Mouse (Mus musculus) limb, embryonic 15.5 days (tissue): ENCODE results near the gene Pcyt2. TPM values are rescaled to one million over a fixed set of nuclear protein-coding genes. Genes with fewer than 3 reads are reported as not detected.

Experiments used
- ATAC-seq: fragments of 200-750 bp; cut with Nextera tagmentation; 2 replicates; pipeline ENCODE4 v1.8.0; 2017; ENCODE audit warnings: low read depth, moderate TSS enrichment; ENCODE audit not compliant: insufficient number of reproducible peaks, low FRiP score, low TSS enrichment
- H3K27ac ChIP-seq: fragments of 300-500 bp; sonication (generic); 2 replicates; pipeline ENCODE4 v1.5.1; 2015; ENCODE audit warnings: moderate library complexity, mild to moderate bottlenecking, inconsistent platforms
- H3K27me3 ChIP-seq: fragments of 300-500 bp; sonication (generic); 2 replicates; pipeline ENCODE4 v1.6.1; 2015; ENCODE audit warnings: inconsistent platforms
- H3K36me3 ChIP-seq: fragments of 300-500 bp; sonication (generic); 2 replicates; pipeline ENCODE4 v1.6.1; 2015; ENCODE audit warnings: inconsistent platforms
- H3K4me1 ChIP-seq: fragments of 300-500 bp; sonication (generic); 2 replicates; pipeline ENCODE4 v1.6.1; 2015; ENCODE audit warnings: inconsistent platforms
- H3K4me2 ChIP-seq: fragments of 300-500 bp; sonication (generic); 2 replicates; pipeline ENCODE4 v1.6.1; 2015; ENCODE audit warnings: mild to moderate bottlenecking, inconsistent platforms
- H3K4me3 ChIP-seq: fragments of 300-500 bp; sonication (generic); 2 replicates; pipeline ENCODE4 v1.5.1; 2015; ENCODE audit warnings: mild to moderate bottlenecking, inconsistent platforms
- H3K9ac ChIP-seq: fragments of 300-500 bp; sonication (generic); 2 replicates; pipeline ENCODE4 v1.6.1; 2015; ENCODE audit warnings: inconsistent platforms
- H3K9me3 ChIP-seq: fragments of 300-500 bp; sonication (generic); 2 replicates; pipeline ENCODE4 v1.6.1; 2016; ENCODE audit warnings: inconsistent platforms
- WGBS: fragments of 180-500 bp; shearing (Covaris S2); methylation state at CpG from one replicate; pipeline ENCODE4 v1.1.7; 2015; 5-methylcytosine and 5-hydroxymethylcytosine counted together
- polyA plus RNA-seq: library from polyadenylated mRNA; unstranded; fragments of >200 nt; fragmentation: Nextera tagmentation; extraction: Ambion mirVana; gene quantifications from 2 replicates; pipeline ENCODE4 v1.2.1, GENCODE M21; 2015

The Pcyt2 gene
- polyA plus RNA-seq, 1 experiment from 2014 or later, result 130 TPM

GRCm38 (mm10) chr11:120631726-120632448 is 14.2 kb upstream of the Pcyt2 start:
- Histone ChIP-seq H3K9me3 (no peaks in the 10 kb centered on the region), H3K36me3 (peaks cover 22% of the 10 kb centered on the region), H3K9ac (no peak overlapping the region), H3K4me3 (peak overlapping the region; percentile 99), H3K4me2 (peak overlapping the region; percentile 80), H3K4me1 (peaks cover 38% of the 10 kb centered on the region), H3K27ac (peak overlapping the region; percentile 91; the same call in 1 of the 2 replicates), H3K27me3 (no peaks in the 10 kb centered on the region)
- 62% methylated on average over 4 of the region's 4 CpGs for WGBS
- ATAC-seq, result no peak

- Histone ChIP-seq H3K9me3 (no peaks in the 10 kb centered on the region), H3K27me3 (no peaks in the 10 kb centered on the region), H3K27ac (0 out of 2 replicates have a peak overlapping the region, but pooled peaks have one; percentile 64), H3K4me1 (peaks cover 38% of the 10 kb centered on the region), H3K4me3 (0 out of 2 replicates have a peak overlapping the region, but pooled peaks have one; percentile 99), H3K4me2 (peak overlapping the region; percentile 80), H3K9ac (no peak overlapping the region), H3K36me3 (peaks cover 27% of the 10 kb centered on the region)
- ATAC-seq, result no peak
- WGBS, result 34% methylated on average over 7 of the region's 7 CpGs
These were observed 13.4 kb upstream of the Pcyt2 start for GRCm38 (mm10) chr11:120630881-120631725.

DNA sequence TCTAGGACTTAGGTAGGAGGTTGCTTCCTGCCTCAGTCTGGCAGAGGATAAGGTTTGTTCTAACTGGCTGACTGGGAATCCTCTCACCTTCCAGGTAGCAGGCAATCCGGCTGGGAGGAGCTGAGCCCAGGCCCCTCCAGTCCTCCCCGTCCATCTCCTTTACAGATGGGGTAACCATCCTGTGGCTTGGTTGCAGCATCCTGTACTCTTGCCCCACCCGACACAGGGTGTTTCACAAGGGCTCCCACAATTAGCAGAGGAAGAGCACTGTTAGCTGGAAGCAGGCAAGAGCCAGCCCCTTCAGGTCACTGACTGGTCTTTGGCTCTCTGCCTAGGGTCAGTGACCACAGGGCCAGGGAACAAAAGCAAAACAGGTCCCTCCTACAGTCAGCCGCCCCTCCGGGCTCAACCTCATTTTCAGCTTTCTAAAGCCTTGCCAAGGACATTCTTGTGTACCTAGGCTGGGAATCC is 12.7 kb upstream of the Pcyt2 start:
- WGBS, result 63% methylated on average over 5 of the region's 5 CpGs
- Histone ChIP-seq H3K9me3 (no peaks in the 10 kb centered on the region), H3K4me1 (peaks cover 40% of the 10 kb centered on the region), H3K4me2 (no peak overlapping the region), H3K9ac (no peak overlapping the region), H3K36me3 (peaks cover 27% of the 10 kb centered on the region), H3K4me3 (peak overlapping the region; percentile 8; the same call in 1 of the 2 replicates), H3K27ac (peak overlapping the region; percentile 64), H3K27me3 (no peaks in the 10 kb centered on the region)
- ATAC-seq, result no peak

GRCm38 (mm10) chr11:120629911-120630310 is 12.2 kb upstream of the Pcyt2 start:
- Histone ChIP-seq H3K27ac (peak overlapping the region; percentile 64), H3K9ac (0 out of 2 replicates have a peak overlapping the region, but pooled peaks have one; percentile 14), H3K9me3 (no peaks in the 10 kb centered on the region), H3K4me1 (peaks cover 44% of the 10 kb centered on the region), H3K27me3 (no peaks in the 10 kb centered on the region), H3K36me3 (peaks cover 27% of the 10 kb centered on the region), H3K4me2 (0 out of 2 replicates have a peak overlapping the region, but pooled peaks have one; percentile 7), H3K4me3 (peak overlapping the region; percentile 8; the same call in 1 of the 2 replicates)
- 43% methylated on average over 7 of the region's 7 CpGs for WGBS
- no peak for ATAC-seq

GRCm38 (mm10) chr11:120629341-120629730 is 11.6 kb upstream of the Pcyt2 start:
- H3K9ac ChIP-seq, result no peak overlapping the region
- no peaks in the 10 kb centered on the region for H3K27me3 ChIP-seq
- H3K27ac ChIP-seq, result peak overlapping the region; percentile 64
- no peak overlapping the region for H3K4me2 ChIP-seq
- no peak for ATAC-seq
- H3K9me3 ChIP-seq, result no peaks in the 10 kb centered on the region
- WGBS, result 84% methylated on average over 23 of the region's 23 CpGs
- peaks cover 44% of the 10 kb centered on the region for H3K4me1 ChIP-seq
- H3K4me3 ChIP-seq, result no peak overlapping the region
- peaks cover 27% of the 10 kb centered on the region for H3K36me3 ChIP-seq

DNA sequence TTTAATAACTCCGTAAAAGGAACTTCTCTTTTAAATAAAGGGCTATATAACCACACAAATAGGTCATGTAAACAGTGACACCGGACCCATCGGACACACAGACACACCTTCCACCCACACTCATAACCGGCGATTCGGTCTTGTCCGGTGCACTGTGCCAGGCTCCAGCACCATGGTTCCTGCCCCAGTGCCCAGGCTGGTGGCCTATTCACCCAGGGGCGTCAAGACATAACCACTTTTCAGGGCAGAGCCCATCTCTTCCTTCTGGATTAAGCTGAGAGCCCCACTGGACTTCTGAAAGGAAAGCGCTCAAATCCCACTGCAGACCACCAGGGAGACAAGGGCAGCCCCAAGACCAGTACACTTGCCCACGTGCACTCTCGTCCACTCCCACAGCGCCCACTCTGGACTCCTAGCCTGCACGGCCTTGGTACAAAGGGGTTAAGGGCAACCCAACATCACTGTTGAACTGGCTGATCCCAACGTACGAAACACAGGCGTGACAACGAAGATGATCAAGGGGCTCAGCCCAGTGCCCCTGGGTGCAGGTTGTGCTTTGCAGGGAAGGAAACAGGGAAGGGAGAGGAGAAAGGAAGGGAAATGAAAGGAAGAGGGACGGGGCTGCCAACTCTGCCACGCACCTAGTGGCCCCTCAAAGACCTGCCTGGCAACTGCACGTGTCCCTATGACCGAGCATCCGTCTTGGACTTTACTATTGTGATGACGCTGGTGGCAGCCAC is 11.0 kb upstream of the Pcyt2 start:
- no peak overlapping the region for H3K4me2 ChIP-seq
- no peak overlapping the region for H3K9ac ChIP-seq
- H3K4me1 ChIP-seq, result peaks cover 45% of the 10 kb centered on the region
- 92% methylated on average over 23 of the region's 23 CpGs for WGBS
- peaks cover 27% of the 10 kb centered on the region for H3K36me3 ChIP-seq
- no peaks in the 10 kb centered on the region for H3K27me3 ChIP-seq
- H3K9me3 ChIP-seq, result no peaks in the 10 kb centered on the region
- no peak overlapping the region for H3K27ac ChIP-seq
- ATAC-seq, result no peak
- H3K4me3 ChIP-seq, result no peak overlapping the region

GRCm38 (mm10) chr11:120627468-120628300 is 9.9 kb upstream of the Pcyt2 start:
- Histone ChIP-seq H3K4me1 (peaks cover 45% of the 10 kb centered on the region), H3K27me3 (no peaks in the 10 kb centered on the region), H3K4me3 (no peak overlapping the region), H3K27ac (no peak overlapping the region), H3K9me3 (no peaks in the 10 kb centered on the region), H3K4me2 (no peak overlapping the region), H3K36me3 (peaks cover 33% of the 10 kb centered on the region), H3K9ac (no peak overlapping the region)
- ATAC-seq, result no peak
- WGBS, result 83% methylated on average over 22 of the region's 22 CpGs

GRCm38 (mm10) chr11:120626785-120627467 is 9.2 kb upstream of the Pcyt2 start:
- peaks cover 40% of the 10 kb centered on the region for H3K36me3 ChIP-seq
- no peak for ATAC-seq
- no peak overlapping the region for H3K4me3 ChIP-seq
- peaks cover 38% of the 10 kb centered on the region for H3K4me1 ChIP-seq
- no peaks in the 10 kb centered on the region for H3K27me3 ChIP-seq
- no peak overlapping the region for H3K4me2 ChIP-seq
- WGBS, result 87% methylated on average over 11 of the region's 11 CpGs
- H3K9me3 ChIP-seq, result no peaks in the 10 kb centered on the region
- H3K27ac ChIP-seq, result no peak overlapping the region
- H3K9ac ChIP-seq, result no peak overlapping the region

DNA sequence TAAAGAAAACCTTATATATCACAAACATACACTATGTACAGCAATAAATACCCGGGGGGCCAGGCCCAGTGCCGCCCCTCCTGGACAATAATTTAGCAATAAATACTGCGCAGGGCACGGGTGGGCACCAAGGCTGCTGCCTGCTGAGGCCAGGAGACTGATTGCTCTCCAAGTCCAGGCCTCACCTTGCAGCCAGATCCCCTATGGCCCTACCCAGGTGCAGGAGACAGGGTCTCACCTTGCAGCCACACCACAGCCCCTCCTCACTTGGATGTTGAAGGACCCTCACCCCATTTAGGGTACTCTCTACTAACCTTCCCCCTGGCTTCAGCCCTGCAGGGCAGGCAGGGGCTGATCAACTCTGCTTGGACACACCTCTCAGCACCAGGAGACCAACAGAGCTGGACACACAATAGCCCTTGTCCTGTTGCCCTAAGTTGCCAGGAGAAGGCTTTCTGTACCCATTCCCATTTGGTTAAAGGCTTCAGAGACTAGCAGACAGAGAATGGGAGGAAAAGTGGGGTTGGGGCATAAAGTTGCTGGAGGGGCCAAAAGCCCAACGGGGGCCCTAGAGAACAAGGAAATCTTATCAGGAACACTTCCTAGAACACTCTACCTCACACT is 7.5 kb upstream of the Pcyt2 start, which contains the start of gene Sirt7:
Gene Sirt7, minus strand, starts transcription at position 89 of the 624 bp plus-strand sequence.
- Histone ChIP-seq H3K27ac (peak within 1 kb of the TSS; percentile 78), H3K4me1 (peaks cover 23% of the 10 kb centered on the region), H3K4me3 (peak within 1 kb of the TSS; percentile 92), H3K4me2 (peak within 1 kb of the TSS; percentile 98), H3K36me3 (peaks cover 55% of the 10 kb centered on the region), H3K9ac (peak within 1 kb of the TSS; percentile 65), H3K27me3 (no peaks in the 10 kb centered on the region), H3K9me3 (no peaks in the 10 kb centered on the region)
- peak; percentile 35; the same call in 1 of the 2 replicates for ATAC-seq
- 13% methylated on average over 5 of the region's 5 CpGs for WGBS

DNA sequence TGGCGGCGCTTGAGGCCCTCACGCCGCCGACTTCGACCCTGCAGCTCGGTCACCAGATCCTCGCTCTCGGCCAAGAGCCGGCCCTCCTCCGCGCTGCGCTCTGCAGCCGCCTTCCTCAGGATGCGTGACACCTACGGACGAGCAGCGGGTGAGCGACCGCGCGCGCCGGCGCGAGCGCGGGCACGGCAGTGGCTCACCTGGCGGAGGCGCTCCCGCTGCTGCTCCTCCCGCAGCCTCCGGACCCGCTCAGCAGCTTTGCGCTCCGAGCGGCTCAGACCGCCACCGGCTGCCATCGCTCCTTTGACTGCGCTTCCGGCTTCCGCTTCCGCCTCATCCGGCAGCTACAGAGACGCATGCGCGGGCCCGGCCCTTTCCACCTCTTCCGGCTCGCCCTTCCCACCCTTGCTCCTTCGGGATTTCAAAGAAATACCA is 7.0 kb upstream of the Pcyt2 start:
- peak overlapping the region; percentile 65 for H3K9ac ChIP-seq
- no peaks in the 10 kb centered on the region for H3K9me3 ChIP-seq
- peaks cover 61% of the 10 kb centered on the region for H3K36me3 ChIP-seq
- H3K4me3 ChIP-seq, result peak overlapping the region; percentile 92
- ATAC-seq, result peak; percentile 23; the same call in 1 of the 2 replicates
- peaks cover 17% of the 10 kb centered on the region for H3K4me1 ChIP-seq
- WGBS, result 0% methylated on average over 52 of the region's 53 CpGs
- H3K4me2 ChIP-seq, result peak overlapping the region; percentile 98
- peak overlapping the region; percentile 78 for H3K27ac ChIP-seq
- no peaks in the 10 kb centered on the region for H3K27me3 ChIP-seq
